Mouse (Mus musculus): ENCODE results near the gene Nms.

- TF ChIP-seq CTCF (IDR thresholded peaks at IDR 0.05; ENCODE audit: insufficient read depth, low read depth, low read length), result no peak
- TF ChIP-seq POLR2A (IDR thresholded peaks at IDR 0.05; ENCODE audit: insufficient read depth, low read depth, low read length), result no peak
Observed at GRCm38 (mm10) chr1:38969116-38969515, 30.2 kb downstream of the Nms start.

All from olfactory bulb, adult 2 months (tissue).